Mouse (Mus musculus): Measurements from ENCODE around the gene Brs3. TPM values are rescaled to one million over a fixed set of nuclear protein-coding genes. Genes with fewer than 3 reads are reported as not detected.

Brs3 gene
- polyA plus RNA-seq (2011; ENCODE audit: insufficient read depth, insufficient read length, low replicate concordance, missing spikeins) = not detected in 2 replicates

GRCm38 (mm10) chrX:57042774-57043173, at the start of gene Brs3:
Brs3 (plus strand) TSS chrX:57043074.
- WGBS = 73% methylated on average over 5 of the region's 5 CpGs
- H3K4me3 ChIP-seq (replicated peaks; ENCODE audit: control insufficient read depth, low read depth, low read length) = no peak within 1 kb of the TSS
- no peak within 1 kb of the TSS for H3K27ac ChIP-seq (ENCODE audit: control insufficient read depth, insufficient read depth, low read depth, low read length, poor library complexity)
- no peak for TF ChIP-seq POLR2A (IDR thresholded peaks at IDR 0.05; ENCODE audit: borderline replicate concordance, control insufficient read depth, low read depth, low read length)
- TF ChIP-seq CTCF (IDR thresholded peaks at IDR 0.05; ENCODE audit: control insufficient read depth, insufficient read depth, low read length) = no peak
- H3K4me1 ChIP-seq (ENCODE audit: control insufficient read depth, insufficient read depth, low read length) = no peaks in the 10 kb centered on the region

DNA sequence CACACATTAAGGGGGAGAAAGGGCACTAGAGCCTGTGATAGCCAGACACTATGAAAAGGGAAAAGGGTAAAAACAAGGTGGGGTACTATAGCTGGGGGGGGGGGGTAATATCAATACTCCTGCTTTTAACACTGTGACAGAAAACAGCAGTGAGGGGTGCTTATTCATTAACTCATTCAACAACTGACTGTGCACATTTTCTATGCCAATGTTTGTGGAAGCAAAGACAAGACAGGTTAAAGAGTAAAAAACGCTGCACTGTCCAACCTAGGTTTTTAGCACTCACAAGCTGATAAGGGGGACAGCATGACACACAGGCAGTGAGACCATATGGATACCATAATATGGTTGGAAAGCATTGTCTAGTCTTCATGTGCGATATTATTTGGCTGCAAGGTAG, 30.0 kb upstream of the Brs3 start:
- 70% methylated on average over 2 of the region's 2 CpGs for WGBS
- Histone ChIP-seq H3K4me1 (ENCODE audit: control insufficient read depth, insufficient read depth, low read length) (no peaks in the 10 kb centered on the region), H3K27ac (ENCODE audit: control insufficient read depth, insufficient read depth, low read depth, low read length, poor library complexity) (no peak overlapping the region), H3K4me3 (replicated peaks; ENCODE audit: control insufficient read depth, low read depth, low read length) (no peak overlapping the region)
- TF ChIP-seq POLR2A (IDR thresholded peaks at IDR 0.05; ENCODE audit: borderline replicate concordance, control insufficient read depth, low read depth, low read length) (no peak), CTCF (IDR thresholded peaks at IDR 0.05; ENCODE audit: control insufficient read depth, insufficient read depth, low read length) (no peak)

DNA sequence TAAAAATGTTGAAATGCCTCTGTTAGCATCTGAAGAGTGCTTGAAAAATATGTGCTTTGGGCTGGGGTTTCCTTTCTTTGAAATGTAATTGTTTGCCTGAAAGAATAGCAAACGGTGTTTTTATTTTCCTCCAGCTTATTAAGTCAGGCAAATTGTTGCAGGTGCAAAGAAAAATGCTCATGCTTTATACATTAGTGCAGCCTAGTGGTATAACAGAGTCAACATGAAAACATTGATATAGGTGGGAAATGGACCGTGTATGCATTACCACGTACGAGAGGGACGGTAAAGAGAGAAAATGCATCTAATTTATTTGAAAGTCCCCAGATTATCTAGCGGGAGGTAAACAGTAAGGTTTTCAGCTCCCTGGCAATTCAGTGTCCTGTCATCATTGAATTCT, 995 bp downstream of the Brs3 start:
- Histone ChIP-seq H3K4me1 (ENCODE audit: control insufficient read depth, insufficient read depth, low read length) (no peaks in the 10 kb centered on the region), H3K4me3 (replicated peaks; ENCODE audit: control insufficient read depth, low read depth, low read length) (no peak overlapping the region), H3K27ac (ENCODE audit: control insufficient read depth, insufficient read depth, low read depth, low read length, poor library complexity) (no peak overlapping the region)
- no peak for TF ChIP-seq CTCF (IDR thresholded peaks at IDR 0.05; ENCODE audit: control insufficient read depth, insufficient read depth, low read length)
- no peak for TF ChIP-seq POLR2A (IDR thresholded peaks at IDR 0.05; ENCODE audit: borderline replicate concordance, control insufficient read depth, low read depth, low read length)
- 75% methylated on average over 6 of the region's 6 CpGs for WGBS

DNA sequence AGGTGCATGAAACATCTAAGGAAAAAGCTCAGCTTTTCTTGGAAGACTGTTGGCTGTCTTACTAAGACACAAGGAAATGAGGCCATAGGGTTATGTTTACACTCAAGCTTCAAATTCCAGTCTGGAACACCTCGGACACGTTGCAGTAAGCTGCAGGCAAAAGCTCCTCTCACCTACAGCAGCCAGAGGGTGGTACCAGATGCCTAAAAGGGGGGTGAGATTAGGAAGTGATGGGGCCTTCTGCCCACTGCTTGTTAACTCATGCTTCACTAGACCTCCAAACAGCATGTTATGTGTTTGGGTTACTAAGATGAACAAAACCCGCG, 9.9 kb downstream of the Brs3 start:
- no peak overlapping the region for H3K27ac ChIP-seq (ENCODE audit: control insufficient read depth, insufficient read depth, low read depth, low read length, poor library complexity)
- TF ChIP-seq CTCF (IDR thresholded peaks at IDR 0.05; ENCODE audit: control insufficient read depth, insufficient read depth, low read length) (no peak), POLR2A (IDR thresholded peaks at IDR 0.05; ENCODE audit: borderline replicate concordance, control insufficient read depth, low read depth, low read length) (no peak)
- H3K4me3 ChIP-seq (replicated peaks; ENCODE audit: control insufficient read depth, low read depth, low read length) = peak overlapping the region; percentile 100
- WGBS = 15% methylated on average over 4 of the region's 4 CpGs
- H3K4me1 ChIP-seq (ENCODE audit: control insufficient read depth, insufficient read depth, low read length) = peaks cover 2% of the 10 kb centered on the region

GRCm38 (mm10) chrX:57053174-57053992, 10.5 kb downstream of the Brs3 start, which contains the start of gene Htatsf1:
Htatsf1 (plus strand) TSS chrX:57053583.
- 15% methylated on average over 81 of the region's 85 CpGs for WGBS
- Histone ChIP-seq H3K27ac (ENCODE audit: control insufficient read depth, insufficient read depth, low read depth, low read length, poor library complexity) (peak within 1 kb of the TSS; percentile 97), H3K4me3 (replicated peaks; ENCODE audit: control insufficient read depth, low read depth, low read length) (peak within 1 kb of the TSS; percentile 100), H3K4me1 (ENCODE audit: control insufficient read depth, insufficient read depth, low read length) (peaks cover 2% of the 10 kb centered on the region)
- TF ChIP-seq CTCF (IDR thresholded peaks at IDR 0.05; ENCODE audit: control insufficient read depth, insufficient read depth, low read length) (no peak), POLR2A (IDR thresholded peaks at IDR 0.05; ENCODE audit: borderline replicate concordance, control insufficient read depth, low read depth, low read length) (peak; percentile 8; the same call in 1 of the 2 replicates)

- Histone ChIP-seq H3K4me1 (ENCODE audit: control insufficient read depth, insufficient read depth, low read length) (peaks cover 2% of the 10 kb centered on the region), H3K27ac (ENCODE audit: control insufficient read depth, insufficient read depth, low read depth, low read length, poor library complexity) (peak overlapping the region; percentile 33; the same call in 1 of the 2 replicates), H3K4me3 (replicated peaks; ENCODE audit: control insufficient read depth, low read depth, low read length) (peak overlapping the region; percentile 100)
- no peak for TF ChIP-seq POLR2A (IDR thresholded peaks at IDR 0.05; ENCODE audit: borderline replicate concordance, control insufficient read depth, low read depth, low read length)
- no peak for TF ChIP-seq CTCF (IDR thresholded peaks at IDR 0.05; ENCODE audit: control insufficient read depth, insufficient read depth, low read length)
- 24% methylated on average over 11 of the region's 11 CpGs for WGBS
Observed at GRCm38 (mm10) chrX:57053993-57054385, 11.1 kb downstream of the Brs3 start.

GRCm38 (mm10) chrX:57081496-57081895, 38.6 kb downstream of the Brs3 start:
- no peak for TF ChIP-seq POLR2A (IDR thresholded peaks at IDR 0.05; ENCODE audit: borderline replicate concordance, control insufficient read depth, low read depth, low read length)
- no peak for TF ChIP-seq CTCF (IDR thresholded peaks at IDR 0.05; ENCODE audit: control insufficient read depth, insufficient read depth, low read length)
- H3K4me1 ChIP-seq (ENCODE audit: control insufficient read depth, insufficient read depth, low read length) = no peaks in the 10 kb centered on the region
- H3K27ac ChIP-seq (ENCODE audit: control insufficient read depth, insufficient read depth, low read depth, low read length, poor library complexity) = no peak overlapping the region
- no peak overlapping the region for H3K4me3 ChIP-seq (replicated peaks; ENCODE audit: control insufficient read depth, low read depth, low read length)
- 80% methylated on average over 5 of the region's 5 CpGs for WGBS

GRCm38 (mm10) chrX:57087806-57088205, 44.9 kb downstream of the Brs3 start, which contains the start of gene Vgll1:
Vgll1 (plus strand) TSS chrX:57088106.
- no peak within 1 kb of the TSS for H3K27ac ChIP-seq (ENCODE audit: control insufficient read depth, insufficient read depth, low read depth, low read length, poor library complexity)
- H3K4me1 ChIP-seq (ENCODE audit: control insufficient read depth, insufficient read depth, low read length) = no peaks in the 10 kb centered on the region
- no peak for TF ChIP-seq CTCF (IDR thresholded peaks at IDR 0.05; ENCODE audit: control insufficient read depth, insufficient read depth, low read length)
- TF ChIP-seq POLR2A (IDR thresholded peaks at IDR 0.05; ENCODE audit: borderline replicate concordance, control insufficient read depth, low read depth, low read length) = no peak
- no peak within 1 kb of the TSS for H3K4me3 ChIP-seq (replicated peaks; ENCODE audit: control insufficient read depth, low read depth, low read length)
- WGBS = 79% methylated on average over 4 of the region's 4 CpGs

Other genes with a start within 250 kb of the Brs3 start
- 1.9 and 2.2 TPM in 2 replicates for gene Map7d3, start 220.7 kb upstream of the Brs3 start, polyA plus RNA-seq (2011; ENCODE audit: insufficient read depth, insufficient read length, low replicate concordance, missing spikeins)
- gene Adgrg4, start 172.9 kb upstream of the Brs3 start, polyA plus RNA-seq (2011; ENCODE audit: insufficient read depth, insufficient read length, low replicate concordance, missing spikeins) = not detected in 2 replicates
- gene Htatsf1, start 10.5 kb downstream of the Brs3 start, polyA plus RNA-seq (2011; ENCODE audit: insufficient read depth, insufficient read length, low replicate concordance, missing spikeins) = 24.4 and 34.6 TPM in 2 replicates
- gene Vgll1, start 45.0 kb downstream of the Brs3 start, polyA plus RNA-seq (2011; ENCODE audit: insufficient read depth, insufficient read length, low replicate concordance, missing spikeins) = not detected in 2 replicates
- not detected in 2 replicates for gene Cd40lg, start 169.1 kb downstream of the Brs3 start, polyA plus RNA-seq (2011; ENCODE audit: insufficient read depth, insufficient read length, low replicate concordance, missing spikeins)